8 mouse cellular contexts compared by ENCODE assay signal in genomic region chr13:51378126-51378525, GRCm38 (mm10). TPM values are rescaled to one million over a fixed set of nuclear protein-coding genes. Genes with fewer than 3 reads are reported as not detected.
A peak's percentile ranks its signal among the peaks of the same experiment; 100 is the strongest.
DNase-seq lines count a peak whose midpoint lies in the region; ATAC-seq lines count a peak whose summit lies in the region.

No protein-coding gene starts in this region.

- intact Hi-C loops in left cerebral cortex, postnatal 14 days (cut with DNase I), result no loop called here

- peak overlapping the region; percentile 40 for H3K4me3 ChIP-seq in heart, embryonic 10.5 days
- no peak overlapping the region for H3K4me3 ChIP-seq in midbrain, embryonic 11.5 days (ENCODE audit: low read depth, low read length)
- no peak overlapping the region for H3K4me3 ChIP-seq in midbrain, embryonic 16.5 days (ENCODE audit: low read depth, low read length)
- H3K4me3 ChIP-seq in limb, embryonic 12.5 days (replicated peaks), result no peak overlapping the region
- no peak overlapping the region for H3K4me3 ChIP-seq in stomach, embryonic 16.5 days (replicated peaks; ENCODE audit: low read length)

- peak overlapping the region; percentile 4; the same call in 1 of the 2 replicates for H3K4me2 ChIP-seq in midbrain, embryonic 11.5 days
- no peak overlapping the region for H3K4me2 ChIP-seq in midbrain, embryonic 16.5 days (ENCODE audit: low read length)
- peak overlapping the region; percentile 15; the same call in 1 of the 2 replicates for H3K4me2 ChIP-seq in limb, embryonic 12.5 days
- peak overlapping the region; percentile 35 for H3K4me2 ChIP-seq in stomach, embryonic 16.5 days (ENCODE audit: low read depth, low read length)

- peak overlapping the region; percentile 94 for H3K27ac ChIP-seq in heart, embryonic 10.5 days
- H3K27ac ChIP-seq in midbrain, embryonic 11.5 days (ENCODE audit: low read depth, low read length), result 0 out of 2 replicates have a peak overlapping the region, but pooled peaks have one; percentile 9
- H3K27ac ChIP-seq in midbrain, embryonic 16.5 days (ENCODE audit: low read length), result no peak overlapping the region
- H3K27ac ChIP-seq in limb, embryonic 12.5 days, result peak overlapping the region; percentile 89; the same call in 1 of the 2 replicates
- H3K27ac ChIP-seq in stomach, embryonic 16.5 days (ENCODE audit: low read length), result no peak overlapping the region

- 1% methylated on average over 4 of the region's 4 CpGs for WGBS in heart, embryonic 10.5 days
- 59% methylated on average over 4 of the region's 4 CpGs for WGBS in midbrain, embryonic 11.5 days
- WGBS in midbrain, embryonic 16.5 days, result 31% methylated on average over 4 of the region's 4 CpGs
- WGBS in limb, embryonic 12.5 days, result 30% methylated on average over 4 of the region's 4 CpGs
- WGBS in stomach, embryonic 16.5 days, result 25% methylated on average over 4 of the region's 4 CpGs

- no peaks in the 10 kb centered on the region for H3K27me3 ChIP-seq in heart, embryonic 10.5 days (ENCODE audit: insufficient read depth, poor library complexity, severe bottlenecking)
- no peaks in the 10 kb centered on the region for H3K27me3 ChIP-seq in midbrain, embryonic 11.5 days (ENCODE audit: control insufficient read depth, insufficient read depth, low read length)
- no peaks in the 10 kb centered on the region for H3K27me3 ChIP-seq in midbrain, embryonic 16.5 days (ENCODE audit: control insufficient read depth, insufficient read depth, low read depth, low read length)
- no peaks in the 10 kb centered on the region for H3K27me3 ChIP-seq in limb, embryonic 12.5 days
- H3K27me3 ChIP-seq in stomach, embryonic 16.5 days (ENCODE audit: control insufficient read depth, insufficient read depth, low read length), result no peaks in the 10 kb centered on the region

- no peak overlapping the region for H3K9ac ChIP-seq in midbrain, embryonic 11.5 days (ENCODE audit: low read length)
- H3K9ac ChIP-seq in midbrain, embryonic 16.5 days (ENCODE audit: low read depth, low read length), result no peak overlapping the region
- no peak overlapping the region for H3K9ac ChIP-seq in limb, embryonic 12.5 days (replicated peaks)
- no peak overlapping the region for H3K9ac ChIP-seq in stomach, embryonic 16.5 days (ENCODE audit: low read length)

- H3K36me3 ChIP-seq in heart, embryonic 10.5 days, result no peaks in the 10 kb centered on the region
- H3K36me3 ChIP-seq in midbrain, embryonic 11.5 days (ENCODE audit: control insufficient read depth, insufficient read depth, low read length), result no peaks in the 10 kb centered on the region
- no peaks in the 10 kb centered on the region for H3K36me3 ChIP-seq in midbrain, embryonic 16.5 days (ENCODE audit: control insufficient read depth, insufficient read depth, low read length)
- H3K36me3 ChIP-seq in limb, embryonic 12.5 days, result no peaks in the 10 kb centered on the region
- H3K36me3 ChIP-seq in stomach, embryonic 16.5 days (ENCODE audit: control insufficient read depth, insufficient read depth, low read length), result no peaks in the 10 kb centered on the region

- H3K4me1 ChIP-seq in heart, embryonic 10.5 days, result peaks cover 34% of the 10 kb centered on the region
- peaks cover 20% of the 10 kb centered on the region for H3K4me1 ChIP-seq in midbrain, embryonic 11.5 days (ENCODE audit: control insufficient read depth, insufficient read depth, low read length)
- no peaks in the 10 kb centered on the region; the same call in 1 of the 2 replicates for H3K4me1 ChIP-seq in midbrain, embryonic 16.5 days (ENCODE audit: control insufficient read depth, insufficient read depth, low read length)
- peaks cover 41% of the 10 kb centered on the region for H3K4me1 ChIP-seq in limb, embryonic 12.5 days (replicated peaks)
- H3K4me1 ChIP-seq in stomach, embryonic 16.5 days (ENCODE audit: control insufficient read depth, insufficient read depth, low read length), result peaks cover 11% of the 10 kb centered on the region; the same call in 1 of the 2 replicates

- no peaks in the 10 kb centered on the region; the same call in 1 of the 2 replicates for H3K9me3 ChIP-seq in heart, embryonic 10.5 days
- H3K9me3 ChIP-seq in midbrain, embryonic 11.5 days (ENCODE audit: control insufficient read depth, low read length), result no peaks in the 10 kb centered on the region; the same call in 1 of the 2 replicates
- no peaks in the 10 kb centered on the region; the same call in 1 of the 2 replicates for H3K9me3 ChIP-seq in midbrain, embryonic 16.5 days (replicated peaks; ENCODE audit: control insufficient read depth, low read length, poor library complexity, severe bottlenecking)
- H3K9me3 ChIP-seq in limb, embryonic 12.5 days, result peaks cover 7% of the 10 kb centered on the region; the same call in 1 of the 2 replicates
- no peaks in the 10 kb centered on the region for H3K9me3 ChIP-seq in stomach, embryonic 16.5 days (replicated peaks; ENCODE audit: control insufficient read depth, low read length)

- DNase-seq in heart, embryonic 10.5 days (ENCODE audit: low spot score), result no peak
- no peak for DNase-seq in heart, adult 9 months (ENCODE audit: low spot score in 2 of 2)
- DNase-seq in midbrain, embryonic 11.5 days (ENCODE audit: low spot score, missing footprints), result no peak
- no peak for DNase-seq in left cerebral cortex, postnatal 14 days (ENCODE audit: low spot score in 2 of 2)
- DNase-seq in ovary, postnatal 10 days (ENCODE audit: low spot score), result no peak

- ATAC-seq in midbrain, embryonic 11.5 days (ENCODE audit: low FRiP score), result peak; percentile 69
- no peak for ATAC-seq in midbrain, embryonic 16.5 days
- ATAC-seq in limb, embryonic 12.5 days (ENCODE audit: insufficient number of reproducible peaks, insufficient read depth, low FRiP score, low TSS enrichment, low read depth), result no peak; the same call in 1 of the 2 replicates
- no peak for ATAC-seq in stomach, embryonic 16.5 days (ENCODE audit: insufficient read depth, low FRiP score)

RNA-seq across cellular contexts. Expression of gene S1pr3, which starts 30.3 kb away (rescaled TPM):
- polyA plus RNA-seq in heart, embryonic 10.5 days (2016; fragmentation: Nextera tagmentation; extraction: Ambion mirVana), result 16.9 and 30.5 TPM in 2 replicates
- 41.2 and 41.6 TPM in 2 replicates for polyA plus RNA-seq in midbrain, embryonic 11.5 days (2014; fragmentation: Nextera tagmentation; extraction: Ambion mirVana)
- 11.9 and 14.6 TPM in 2 replicates for polyA plus RNA-seq in midbrain, embryonic 16.5 days (2015; fragmentation: Nextera tagmentation; extraction: Ambion mirVana)
- polyA plus RNA-seq in limb, embryonic 12.5 days (2016; fragmentation: Nextera tagmentation; extraction: Ambion mirVana), result 133 and 148 TPM in 2 replicates
- 36.8 and 37.0 TPM in 2 replicates for polyA plus RNA-seq in stomach, embryonic 16.5 days (2015; fragmentation: Nextera tagmentation; extraction: Ambion mirVana)
- total RNA-seq in left cerebral cortex, postnatal 14 days (2021), result 1 to 10 TPM; 8.5 to 8.6 TPM

Comparison
In these comparisons a context has a peak if more than half of its experiments do, and no peak if none do; other contexts are left out.
1. H3K27ac ChIP-seq: peak in heart, embryonic 10.5 days (single experiment), midbrain, embryonic 11.5 days (single experiment) and limb, embryonic 12.5 days (single experiment); none in midbrain, embryonic 16.5 days (single experiment) and stomach, embryonic 16.5 days (single experiment).